Mouse (Mus musculus): ENCODE measurements around the gene 4931406C07Rik. TPM values are rescaled to one million over a fixed set of nuclear protein-coding genes. Genes with fewer than 3 reads are reported as not detected.
A peak's percentile ranks its signal among the peaks of the same experiment; 100 is the strongest.

4931406C07Rik gene
- polyA plus RNA-seq, 1 experiment: 184 TPM

DNA sequence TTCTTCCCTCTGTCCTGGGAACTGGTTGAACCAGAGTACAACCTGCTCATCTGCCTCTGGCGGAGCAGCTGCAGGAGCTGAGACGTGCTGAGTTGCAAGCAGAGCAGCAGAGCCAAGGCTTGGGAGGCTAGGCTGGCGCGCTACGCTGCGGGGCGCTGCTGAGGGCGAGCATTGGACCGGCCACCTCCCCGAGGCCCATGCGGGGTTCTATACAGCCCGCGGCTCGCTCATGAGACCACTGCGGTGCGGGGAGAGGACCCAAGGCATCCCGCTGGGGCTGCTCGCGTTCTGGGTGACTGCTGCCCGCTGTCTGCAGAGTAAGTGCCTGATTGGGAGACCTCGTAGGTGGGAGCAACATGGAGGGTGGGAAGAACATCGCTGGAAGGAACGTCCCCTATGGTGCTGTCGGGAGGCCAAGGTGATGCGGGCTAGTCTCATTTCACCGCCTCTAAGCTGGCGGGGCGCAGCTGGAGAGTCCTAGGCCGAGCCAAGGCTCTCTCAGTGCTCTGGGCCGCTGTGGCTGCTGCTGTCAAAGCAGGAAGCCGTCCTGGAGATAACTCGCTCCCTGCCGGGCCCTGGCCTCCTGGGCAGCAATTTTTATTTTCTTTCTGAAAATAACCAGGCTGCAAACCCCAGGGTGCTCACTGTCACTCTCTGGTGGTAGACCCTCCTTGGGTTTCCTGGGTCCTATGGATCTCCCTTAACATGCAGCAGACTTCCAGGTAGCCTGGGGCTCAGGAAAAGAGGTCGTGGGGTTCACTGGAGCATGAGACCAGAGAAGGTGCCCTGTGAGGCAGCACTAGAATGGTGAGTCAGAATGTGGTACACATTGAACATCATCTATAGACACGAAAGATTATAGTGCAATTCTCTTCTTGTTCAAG lies 67.0 kb downstream of the 4931406C07Rik start, which contains the start of gene Vstm5:
Gene Vstm5, plus strand, starts transcription at position 4 of the 884 bp plus-strand sequence.
- peak; percentile 59 for DNase-seq
- Histone ChIP-seq H3K27ac (ENCODE audit: insufficient read depth, low read depth, low read length) (peak within 1 kb of the TSS; percentile 29), H3K36me3 (ENCODE audit: control insufficient read depth, insufficient read depth, low read length) (no peaks in the 10 kb centered on the region), H3K27me3 (replicated peaks; ENCODE audit: control insufficient read depth, insufficient read depth, low read length) (no peaks in the 10 kb centered on the region), H3K4me3 (ENCODE audit: insufficient read depth, low read depth, low read length) (peak within 1 kb of the TSS; percentile 57), H3K4me1 (ENCODE audit: control insufficient read depth, insufficient read depth, low read length) (peaks cover 15% of the 10 kb centered on the region; the same call in 1 of the 2 replicates)
- 5% methylated on average over 35 of the region's 35 CpGs for WGBS
- TF ChIP-seq POLR2A (IDR thresholded peaks at IDR 0.05; ENCODE audit: low read depth, low read length): no peak
- no peak; the same call in 1 of the 2 replicates for TF ChIP-seq CTCF (conservative IDR thresholded peaks at IDR 0.05; ENCODE audit: insufficient read depth, insufficient read length, low read depth, low read length)

DNA sequence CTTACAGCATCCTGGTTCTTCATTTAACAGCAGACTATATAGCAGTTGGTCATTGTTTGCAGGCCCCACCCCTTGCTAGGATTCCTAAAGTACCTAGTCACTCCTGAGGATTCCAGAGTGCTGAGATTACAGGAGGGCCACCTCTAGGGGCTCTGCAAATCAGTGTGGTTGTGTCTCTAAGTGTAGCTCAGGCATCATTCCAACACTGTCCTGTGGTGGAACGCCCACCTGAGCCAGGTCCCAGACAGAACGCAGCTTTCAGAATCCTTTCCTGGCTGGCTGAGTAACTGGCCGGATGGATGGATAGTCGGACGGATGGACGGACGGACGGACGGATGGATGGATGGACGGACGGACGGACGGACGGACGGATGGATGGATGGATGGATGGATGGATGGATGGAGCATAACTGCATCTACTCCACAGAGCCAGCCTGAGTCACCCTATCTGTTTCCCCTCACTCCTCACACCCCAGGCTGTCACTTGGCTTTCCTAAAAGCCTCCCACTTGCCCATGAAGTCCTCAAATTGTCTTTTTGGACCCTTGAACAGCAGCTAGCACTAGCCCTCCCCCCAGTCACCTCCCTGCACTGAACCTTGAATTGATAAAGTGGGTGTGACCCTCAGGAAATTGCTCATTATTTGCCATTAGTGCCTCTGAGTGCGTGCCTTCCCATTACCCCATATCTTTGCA lies 67.8 kb downstream of the 4931406C07Rik start:
- 76% methylated on average over 16 of the region's 16 CpGs for WGBS
- Histone ChIP-seq H3K36me3 (ENCODE audit: control insufficient read depth, insufficient read depth, low read length) (no peaks in the 10 kb centered on the region), H3K4me3 (ENCODE audit: insufficient read depth, low read depth, low read length) (peak overlapping the region; percentile 57), H3K4me1 (ENCODE audit: control insufficient read depth, insufficient read depth, low read length) (peaks cover 12% of the 10 kb centered on the region; the same call in 1 of the 2 replicates), H3K27ac (ENCODE audit: insufficient read depth, low read depth, low read length) (no peak overlapping the region), H3K27me3 (replicated peaks; ENCODE audit: control insufficient read depth, insufficient read depth, low read length) (no peaks in the 10 kb centered on the region)
- DNase-seq: no peak
- TF ChIP-seq POLR2A (IDR thresholded peaks at IDR 0.05; ENCODE audit: low read depth, low read length): no peak
- no peak for TF ChIP-seq CTCF (conservative IDR thresholded peaks at IDR 0.05; ENCODE audit: insufficient read depth, insufficient read length, low read depth, low read length)

- no peaks in the 10 kb centered on the region for H3K27me3 ChIP-seq (replicated peaks; ENCODE audit: control insufficient read depth, insufficient read depth, low read length)
- 60% methylated on average over 14 of the region's 14 CpGs for WGBS
- no peaks in the 10 kb centered on the region for H3K36me3 ChIP-seq (ENCODE audit: control insufficient read depth, insufficient read depth, low read length)
- peak; percentile 32 for DNase-seq
- H3K4me3 ChIP-seq (ENCODE audit: insufficient read depth, low read depth, low read length): no peak overlapping the region
- peaks cover 12% of the 10 kb centered on the region; the same call in 1 of the 2 replicates for H3K4me1 ChIP-seq (ENCODE audit: control insufficient read depth, insufficient read depth, low read length)
- TF ChIP-seq POLR2A (IDR thresholded peaks at IDR 0.05; ENCODE audit: low read depth, low read length): no peak
- TF ChIP-seq CTCF (conservative IDR thresholded peaks at IDR 0.05; ENCODE audit: insufficient read depth, insufficient read length, low read depth, low read length): no peak
- no peak overlapping the region for H3K27ac ChIP-seq (ENCODE audit: insufficient read depth, low read depth, low read length)
Observed at GRCm38 (mm10) chr9:15237516-15238296, 68.5 kb downstream of the 4931406C07Rik start.

DNA sequence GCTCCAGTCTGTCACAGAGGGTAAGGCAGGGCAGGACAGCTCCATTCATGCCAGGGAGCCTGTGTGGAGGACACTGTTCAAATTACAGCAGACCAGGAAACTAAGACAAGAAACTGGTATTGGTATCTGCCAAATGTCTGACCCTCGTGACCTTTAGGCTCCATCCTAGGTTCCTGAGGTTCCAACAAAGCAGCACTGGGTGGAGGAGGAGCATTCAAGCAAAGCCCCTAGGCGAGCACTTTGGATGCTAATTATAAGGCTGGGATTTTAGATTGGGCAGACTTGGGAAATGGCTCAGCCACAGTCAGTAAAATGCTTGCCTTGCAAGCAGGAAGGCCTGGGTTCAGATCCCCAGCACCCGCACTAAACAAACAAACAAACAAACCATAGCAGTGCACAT lies 70.3 kb downstream of the 4931406C07Rik start:
- DNase-seq: no peak
- Histone ChIP-seq H3K27ac (ENCODE audit: insufficient read depth, low read depth, low read length) (no peak overlapping the region; the same call in 1 of the 2 replicates), H3K4me3 (ENCODE audit: insufficient read depth, low read depth, low read length) (no peak overlapping the region), H3K27me3 (replicated peaks; ENCODE audit: control insufficient read depth, insufficient read depth, low read length) (no peaks in the 10 kb centered on the region), H3K4me1 (ENCODE audit: control insufficient read depth, insufficient read depth, low read length) (peaks cover 9% of the 10 kb centered on the region; the same call in 1 of the 2 replicates), H3K36me3 (ENCODE audit: control insufficient read depth, insufficient read depth, low read length) (no peaks in the 10 kb centered on the region)
- TF ChIP-seq POLR2A (IDR thresholded peaks at IDR 0.05; ENCODE audit: low read depth, low read length) (no peak), CTCF (conservative IDR thresholded peaks at IDR 0.05; ENCODE audit: insufficient read depth, insufficient read length, low read depth, low read length) (no peak)
- 89% methylated on average over 3 of the region's 3 CpGs for WGBS

GRCm38 (mm10) chr9:15233604-15234003 lies 72.6 kb downstream of the 4931406C07Rik start:
- no peak overlapping the region for H3K27ac ChIP-seq (ENCODE audit: insufficient read depth, low read depth, low read length)
- DNase-seq: no peak
- H3K27me3 ChIP-seq (replicated peaks; ENCODE audit: control insufficient read depth, insufficient read depth, low read length): no peaks in the 10 kb centered on the region
- H3K4me3 ChIP-seq (ENCODE audit: insufficient read depth, low read depth, low read length): no peak overlapping the region
- H3K4me1 ChIP-seq (ENCODE audit: control insufficient read depth, insufficient read depth, low read length): peaks cover 3% of the 10 kb centered on the region; the same call in 1 of the 2 replicates
- 96% methylated on average over 1 of the region's 1 CpGs for WGBS
- TF ChIP-seq CTCF (conservative IDR thresholded peaks at IDR 0.05; ENCODE audit: insufficient read depth, insufficient read length, low read depth, low read length) (no peak), POLR2A (IDR thresholded peaks at IDR 0.05; ENCODE audit: low read depth, low read length) (no peak)
- H3K36me3 ChIP-seq (ENCODE audit: control insufficient read depth, insufficient read depth, low read length): no peaks in the 10 kb centered on the region

Other genes starting within 250 kb of the 4931406C07Rik start
- gene Hephl1, start 194.3 kb downstream of the 4931406C07Rik start, polyA plus RNA-seq (2012; rRNA removed): 0.14 and 0.19 TPM in 2 replicates
- 11.6 and 15.6 TPM in 2 replicates for gene Vstm5, start 67.4 kb downstream of the 4931406C07Rik start, polyA plus RNA-seq (2012; rRNA removed)
- gene Med17, start 26.5 kb downstream of the 4931406C07Rik start, polyA plus RNA-seq (2012; rRNA removed): 20.5 and 21.3 TPM in 2 replicates
- 8.9 and 11.5 TPM in 2 replicates for gene Taf1d, start 234 bp downstream of the 4931406C07Rik start, polyA plus RNA-seq (2012; rRNA removed)
- 2.9 and 3.1 TPM in 2 replicates for gene Cep295, start 51.3 kb upstream of the 4931406C07Rik start, polyA plus RNA-seq (2012; rRNA removed)
- 18.5 and 32.0 TPM in 2 replicates for gene Smco4, start 187.0 kb upstream of the 4931406C07Rik start, polyA plus RNA-seq (2012; rRNA removed)